Mouse (Mus musculus) bone marrow macrophage, adult 2 months (primary cell): Measurements from ENCODE around the gene Eid2b. TPM values are rescaled to one million over a fixed set of nuclear protein-coding genes. Genes with fewer than 3 reads are reported as not detected.

Source experiments
- H3K27ac ChIP-seq: 2 replicates; pipeline ENCODE4 v1.5.1; 2012; ENCODE audit warnings: low read depth, low read length; ENCODE audit not compliant: insufficient read depth
- H3K4me1 ChIP-seq: 2 replicates; pipeline ENCODE4 v1.6.1; 2012; ENCODE audit warnings: low read length; ENCODE audit not compliant: control insufficient read depth, insufficient read depth
- H3K4me3 ChIP-seq: 2 replicates; pipeline ENCODE4 v1.5.1; 2012; ENCODE audit warnings: mild to moderate bottlenecking, low read length, moderate library complexity; ENCODE audit not compliant: insufficient read depth
- CTCF ChIP-seq: IDR thresholded peaks from 2 replicates; pipeline ENCODE4 v1.5.1; 2012; ENCODE audit warnings: low read depth, mild to moderate bottlenecking, low read length, moderate library complexity
- POLR2A ChIP-seq: IDR thresholded peaks from 2 replicates; pipeline ENCODE4 v1.6.1; 2012; ENCODE audit warnings: mild to moderate bottlenecking, low read depth, low read length, borderline replicate concordance
- polyA plus RNA-seq: library from polyadenylated mRNA; stranded (reverse); fragments of >200 nt; gene quantifications from 2 replicates; pipeline ENCODE4 v1.2.4, GENCODE M21; 2012; ENCODE audit not compliant: missing spikeins, insufficient read depth, insufficient read length

Gene Eid2b
- polyA plus RNA-seq, 1 experiment = 4.3 TPM

- TF ChIP-seq CTCF (no peak), POLR2A (no peak)
- Histone ChIP-seq H3K4me1 (peaks cover 2% of the 10 kb centered on the region; the same call in 1 of the 2 replicates), H3K4me3 (peak overlapping the region; percentile 73), H3K27ac (0 out of 2 replicates have a peak overlapping the region, but pooled peaks have one; percentile 21)
Observed at GRCm38 (mm10) chr7:28268042-28268531, 9.5 kb upstream of the Eid2b start.

- H3K4me1 ChIP-seq = peaks cover 2% of the 10 kb centered on the region; the same call in 1 of the 2 replicates
- H3K4me3 ChIP-seq = peak overlapping the region; percentile 73
- no peak overlapping the region for H3K27ac ChIP-seq
- TF ChIP-seq POLR2A (no peak), CTCF (no peak)
Observed at GRCm38 (mm10) chr7:28268576-28268975, 9.0 kb upstream of the Eid2b start.

- TF ChIP-seq POLR2A (no peak), CTCF (0 out of 2 replicates have a peak, but pooled peaks have one; percentile 18)
- peaks cover 2% of the 10 kb centered on the region; the same call in 1 of the 2 replicates for H3K4me1 ChIP-seq
- H3K4me3 ChIP-seq = no peak overlapping the region
- H3K27ac ChIP-seq = no peak overlapping the region
Observed at GRCm38 (mm10) chr7:28269355-28269754, 8.2 kb upstream of the Eid2b start.

GRCm38 (mm10) chr7:28271761-28272160 lies 5.8 kb upstream of the Eid2b start:
- Histone ChIP-seq H3K4me3 (no peak overlapping the region), H3K4me1 (peaks cover 2% of the 10 kb centered on the region; the same call in 1 of the 2 replicates), H3K27ac (no peak overlapping the region)
- TF ChIP-seq POLR2A = no peak
- no peak; the same call in 1 of the 2 replicates for TF ChIP-seq CTCF

- TF ChIP-seq POLR2A (no peak), CTCF (no peak)
- Histone ChIP-seq H3K4me1 (peaks cover 6% of the 10 kb centered on the region; the same call in 1 of the 2 replicates), H3K4me3 (no peak overlapping the region), H3K27ac (no peak overlapping the region)
Observed at GRCm38 (mm10) chr7:28277237-28277614, 313 bp upstream of the Eid2b start.

GRCm38 (mm10) chr7:28278279-28278652 lies 727 bp downstream of the Eid2b start:
- H3K4me3 ChIP-seq = peak overlapping the region; percentile 70
- H3K4me1 ChIP-seq = peaks cover 6% of the 10 kb centered on the region; the same call in 1 of the 2 replicates
- no peak for TF ChIP-seq CTCF
- TF ChIP-seq POLR2A = no peak
- no peak overlapping the region for H3K27ac ChIP-seq

- H3K4me1 ChIP-seq = peaks cover 6% of the 10 kb centered on the region; the same call in 1 of the 2 replicates
- H3K27ac ChIP-seq = no peak overlapping the region
- no peak overlapping the region for H3K4me3 ChIP-seq
- TF ChIP-seq POLR2A (no peak), CTCF (no peak)
Observed at GRCm38 (mm10) chr7:28280630-28281029, 3.1 kb downstream of the Eid2b start.

- H3K4me3 ChIP-seq = no peak overlapping the region
- H3K4me1 ChIP-seq = no peaks in the 10 kb centered on the region
- TF ChIP-seq CTCF (no peak), POLR2A (no peak)
- H3K27ac ChIP-seq = no peak overlapping the region
Observed at GRCm38 (mm10) chr7:28290165-28290564, 12.6 kb downstream of the Eid2b start.

- Histone ChIP-seq H3K4me1 (no peaks in the 10 kb centered on the region), H3K4me3 (no peak within 1 kb of the TSS), H3K27ac (no peak within 1 kb of the TSS)
- no peak for TF ChIP-seq POLR2A
- TF ChIP-seq CTCF = no peak; the same call in 1 of the 2 replicates
Observed at GRCm38 (mm10) chr7:28290638-28291590, 13.4 kb downstream of the Eid2b start, which contains the start of gene Selenov. TSS of gene Selenov (minus strand) at chr7:28291186.

GRCm38 (mm10) chr7:28294481-28294880 lies 16.9 kb downstream of the Eid2b start:
- H3K4me3 ChIP-seq = peak overlapping the region; percentile 54
- no peak for TF ChIP-seq CTCF
- no peak for TF ChIP-seq POLR2A
- no peak overlapping the region for H3K27ac ChIP-seq
- H3K4me1 ChIP-seq = no peaks in the 10 kb centered on the region
